ENCODE assay signal across 21 mouse cellular contexts in genomic region chr3:132910727-132911126, GRCm38 (mm10). TPM values are rescaled to one million over a fixed set of nuclear protein-coding genes. Genes with fewer than 3 reads are reported as not detected.
A peak's percentile ranks its signal among the peaks of the same experiment; 100 is the strongest.
DNase-seq lines count a peak whose midpoint lies in the region; ATAC-seq and TF ChIP-seq lines count a peak whose summit lies in the region.
"Had no signal": no experiment of that assay in that cellular context is flagged by ENCODE, and none has a peak within 500 bp of the region (broad histone marks: within the 10 kb centered on the region; RNA-seq: fewer than 3 reads in every experiment).

No protein-coding gene starts in this region.

- TF ChIP-seq CTCF in liver, postnatal 0 days (IDR thresholded peaks at IDR 0.05; ENCODE audit: low read depth), result no peak

- DNase-seq in heart, adult 11 months, result peak; percentile 35
- no peak for DNase-seq in heart, postnatal 10 days
- no peak for DNase-seq in neural tube, embryonic 10.5 days (ENCODE audit: extremely low spot score, low spot score)
- no peak for DNase-seq in natural killer cell, adult 2 months (ENCODE audit: low spot score in 2 of 2)
- no peak for DNase-seq in liver, postnatal 0 days
- DNase-seq: adrenal gland, postnatal 14 days; cerebellum, adult 11-12 months; cerebellum, adult 9-10 months; cerebellum, postnatal 25 days; gastrocnemius, postnatal 14 days; heart, postnatal 36 days had no signal

- H3K27ac ChIP-seq in neural tube, embryonic 13.5 days (replicated peaks), result no peak overlapping the region
- H3K27ac ChIP-seq in neural tube, embryonic 14.5 days (ENCODE audit: low read depth, low read length), result no peak overlapping the region
- no peak overlapping the region for H3K27ac ChIP-seq in liver, postnatal 0 days (ENCODE audit: low read depth)
- H3K27ac ChIP-seq: embryonic facial prominence, embryonic 13.5 days; forebrain, embryonic 12.5 days; hindbrain, embryonic 12.5 days had no signal

- H3K4me2 ChIP-seq in neural tube, embryonic 13.5 days, result no peak overlapping the region
- no peak overlapping the region for H3K4me2 ChIP-seq in neural tube, embryonic 14.5 days (ENCODE audit: low read depth, low read length)
- H3K4me2 ChIP-seq in liver, postnatal 0 days (ENCODE audit: low read depth, low read length), result no peak overlapping the region
- H3K4me2 ChIP-seq: embryonic facial prominence, embryonic 13.5 days; forebrain, embryonic 12.5 days; hindbrain, embryonic 12.5 days had no signal

- no peak overlapping the region for H3K4me3 ChIP-seq in neural tube, embryonic 13.5 days
- no peak overlapping the region for H3K4me3 ChIP-seq in neural tube, embryonic 14.5 days (ENCODE audit: low read depth, low read length)
- no peak overlapping the region for H3K4me3 ChIP-seq in liver, postnatal 0 days (ENCODE audit: low read depth, low read length)
- H3K4me3 ChIP-seq: embryonic facial prominence, embryonic 13.5 days; forebrain, embryonic 12.5 days; heart, embryonic 12.5 days; hindbrain, embryonic 12.5 days had no signal

- no peaks in the 10 kb centered on the region for H3K9me3 ChIP-seq in neural tube, embryonic 13.5 days
- H3K9me3 ChIP-seq in neural tube, embryonic 14.5 days (ENCODE audit: control insufficient read depth, low read length), result no peaks in the 10 kb centered on the region
- no peaks in the 10 kb centered on the region for H3K9me3 ChIP-seq in liver, postnatal 0 days (ENCODE audit: low read length)
- H3K9me3 ChIP-seq: embryonic facial prominence, embryonic 13.5 days; forebrain, embryonic 12.5 days; heart, embryonic 12.5 days; hindbrain, embryonic 12.5 days had no signal

- no peaks in the 10 kb centered on the region for H3K27me3 ChIP-seq in neural tube, embryonic 13.5 days
- H3K27me3 ChIP-seq in neural tube, embryonic 14.5 days (ENCODE audit: control insufficient read depth, insufficient read depth, low read length), result no peaks in the 10 kb centered on the region
- H3K27me3 ChIP-seq in liver, postnatal 0 days (ENCODE audit: insufficient read depth, low read length), result no peaks in the 10 kb centered on the region
- H3K27me3 ChIP-seq: CH12.LX; embryonic facial prominence, embryonic 13.5 days; forebrain, embryonic 12.5 days; heart, embryonic 12.5 days; hindbrain, embryonic 12.5 days; Patski had no signal

- peak; percentile 36; the same call in 1 of the 2 replicates for ATAC-seq in neural tube, embryonic 13.5 days (ENCODE audit: low read depth)
- peak; percentile 74; the same call in 1 of the 2 replicates for ATAC-seq in neural tube, embryonic 14.5 days (ENCODE audit: low read depth)
- ATAC-seq in liver, postnatal 0 days, result no peak
- ATAC-seq: activated CD4-positive, CD25-positive, alpha-beta regulatory T cell, adult 4 months; hindbrain, embryonic 16.5 days; Patski had no signal

- H3K9ac ChIP-seq in neural tube, embryonic 13.5 days, result no peak overlapping the region
- H3K9ac ChIP-seq in neural tube, embryonic 14.5 days (replicated peaks; ENCODE audit: low read depth, low read length), result no peak overlapping the region
- no peak overlapping the region for H3K9ac ChIP-seq in liver, postnatal 0 days (replicated peaks)
- H3K9ac ChIP-seq: embryonic facial prominence, embryonic 13.5 days; forebrain, embryonic 12.5 days; heart, embryonic 12.5 days; hindbrain, embryonic 12.5 days had no signal

- intact Hi-C loops in heart, postnatal 10 days (cut with DNase I), result no loop called here

- H3K36me3 ChIP-seq in neural tube, embryonic 13.5 days, result no peaks in the 10 kb centered on the region
- no peaks in the 10 kb centered on the region for H3K36me3 ChIP-seq in neural tube, embryonic 14.5 days (ENCODE audit: control insufficient read depth, insufficient read depth, low read length)
- H3K36me3 ChIP-seq in liver, postnatal 0 days (replicated peaks; ENCODE audit: insufficient read depth, low read length), result 0 out of 2 replicates have a peak, but pooled peaks cover 2% of the 10 kb centered on the region
- H3K36me3 ChIP-seq: embryonic facial prominence, embryonic 13.5 days; forebrain, embryonic 12.5 days; heart, embryonic 12.5 days; hindbrain, embryonic 12.5 days had no signal

- TF ChIP-seq EP300 in liver, postnatal 0 days (IDR thresholded peaks at IDR 0.05; ENCODE audit: low read depth), result no peak

- H3K4me1 ChIP-seq in neural tube, embryonic 13.5 days (replicated peaks), result peaks cover 5% of the 10 kb centered on the region; the same call in 1 of the 2 replicates
- H3K4me1 ChIP-seq in neural tube, embryonic 14.5 days (ENCODE audit: control insufficient read depth, insufficient read depth, low read length), result 0 out of 2 replicates have a peak, but pooled peaks cover 3% of the 10 kb centered on the region
- no peaks in the 10 kb centered on the region for H3K4me1 ChIP-seq in liver, postnatal 0 days (ENCODE audit: insufficient read depth)
- H3K4me1 ChIP-seq: forebrain, embryonic 12.5 days; hindbrain, embryonic 12.5 days had no signal

- 76% methylated on average over 5 of the region's 5 CpGs for WGBS in neural tube, embryonic 13.5 days
- WGBS in neural tube, embryonic 14.5 days, result 53% methylated on average over 5 of the region's 5 CpGs
- WGBS in liver, postnatal 0 days (ENCODE audit: insufficient replicate concordance), result 73% methylated on average over 5 of the region's 5 CpGs

RNA-seq across cellular contexts. Expression of gene Npnt, which starts 39.4 kb away (rescaled TPM):
- 1 to 10 TPM; 4.6 to 4.7 TPM for total RNA-seq in heart, postnatal 10 days (2021)
- 7.0 and 10.6 TPM in 2 replicates for polyA plus RNA-seq in neural tube, embryonic 13.5 days (2015; fragmentation: Nextera tagmentation; extraction: Ambion mirVana)
- 12.0 and 14.5 TPM in 2 replicates for polyA plus RNA-seq in neural tube, embryonic 14.5 days (2014; fragmentation: Nextera tagmentation; extraction: Ambion mirVana)
- 8.4 and 10.4 TPM in 2 replicates for polyA plus RNA-seq in liver, postnatal 0 days (2015; fragmentation: Nextera tagmentation; extraction: Ambion mirVana)
